Mouse (Mus musculus) G1E (cell line): Measurements from ENCODE around the gene Tarsl2.

Source experiments
- CTCF ChIP-seq: IDR thresholded peaks from 2 replicates; pipeline ENCODE4 v1.5.1; 2012; ENCODE audit warnings: low read depth, low read length, inconsistent platforms, mixed read lengths
- GATA1 ChIP-seq: IDR thresholded peaks from 2 replicates; pipeline ENCODE4 v1.6.1; 2012; ENCODE audit warnings: borderline replicate concordance, low read length, inconsistent platforms, mixed read lengths
- GATA2 ChIP-seq: IDR thresholded peaks from 2 replicates; pipeline ENCODE4 v1.6.1; 2012; ENCODE audit warnings: low read depth, low read length, inconsistent platforms, borderline replicate concordance
- POLR2AphosphoS5 ChIP-seq: IDR thresholded peaks from 2 replicates; pipeline ENCODE4 v1.6.1; 2012; ENCODE audit warnings: low read depth, low read length, inconsistent platforms; ENCODE audit not compliant: insufficient replicate concordance

DNA sequence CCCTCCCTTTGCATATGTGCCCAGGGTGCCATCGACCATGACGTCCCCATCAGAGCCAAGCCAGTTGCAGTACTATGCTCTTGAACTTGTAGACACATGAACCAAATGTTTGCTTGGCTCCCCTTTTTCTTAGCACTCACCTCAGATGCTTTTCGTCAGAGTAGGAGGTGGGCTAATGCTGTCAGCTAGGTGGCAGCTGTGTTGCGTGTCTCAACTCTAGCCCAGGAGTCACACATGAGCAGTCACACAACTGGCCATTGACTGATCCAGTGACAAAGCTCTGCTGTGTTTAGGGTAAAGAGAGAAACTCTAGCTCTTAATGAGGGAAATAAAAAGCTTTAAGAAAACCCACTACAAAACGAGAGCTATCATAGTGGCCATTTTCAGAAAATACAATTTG lies 69.1 kb downstream of the Tarsl2 start:
- TF ChIP-seq CTCF: no peak
- TF ChIP-seq GATA2: no peak
- no peak for TF ChIP-seq POLR2AphosphoS5
- TF ChIP-seq GATA1: no peak
